Mouse (Mus musculus) liver, embryonic 14.5 days (tissue): Measurements from ENCODE around the gene Slc36a2.

ENCODE experiments used
- CTCF ChIP-seq: IDR thresholded peaks from 2 replicates; pipeline ENCODE4 v1.5.1; 2016; ENCODE audit warnings: antibody characterized with exemption, low read depth, control low read depth
- EP300 ChIP-seq: IDR thresholded peaks from 2 replicates; pipeline ENCODE4 v1.6.1; 2016; ENCODE audit warnings: antibody characterized with exemption, low read depth

DNA sequence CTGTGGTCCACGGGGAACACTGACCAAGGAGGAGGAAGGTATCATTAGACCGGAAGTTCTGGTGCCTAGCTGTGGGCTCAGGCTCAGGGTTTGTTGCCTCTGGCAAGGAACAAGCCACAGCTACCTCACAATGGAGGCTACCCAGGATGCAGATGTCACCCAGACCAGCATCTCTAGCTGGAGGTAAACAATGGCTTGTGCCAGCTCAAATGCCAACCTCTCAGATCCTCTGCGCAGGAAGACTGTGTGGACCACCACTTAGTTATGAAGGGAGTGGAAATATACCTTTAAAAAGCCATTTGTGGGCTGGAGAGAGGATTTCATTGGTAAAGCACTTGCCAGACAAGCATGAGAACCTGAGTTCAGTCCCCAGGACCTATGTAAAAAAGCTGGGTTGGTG is 33.3 kb downstream of the Slc36a2 start, which contains the start of gene Slc36a3:
- TF ChIP-seq CTCF (no peak), EP300 (no peak)
